Mouse (Mus musculus) thymus, adult 18-20 months (tissue): ENCODE results near the gene Fam186b.

ENCODE experiments used
- DNase-seq, 2 experiments: peaks; one replicate each; pipeline ENCODE4 v3.0.0; 2022; ENCODE audit warnings: mixed read lengths in 2 of 2

The Fam186b gene

GRCm38 (mm10) chr15:99222794-99223584 is 72.7 kb downstream of the Fam186b start:
- no peak for DNase-seq

GRCm38 (mm10) chr15:99221315-99221952 is 74.3 kb downstream of the Fam186b start:
- no peak for DNase-seq
